Mouse (Mus musculus) forebrain, embryonic 14.5 days (tissue): ENCODE results near the gene Aebp1. TPM values are rescaled to one million over a fixed set of nuclear protein-coding genes. Genes with fewer than 3 reads are reported as not detected.

Experiments used
- ATAC-seq: fragments of 200-750 bp; cut with Nextera tagmentation; 2 replicates; pipeline ENCODE4 v1.8.0; 2017; ENCODE audit warnings: mild to moderate bottlenecking, moderate library complexity
- DNase-seq: peaks from one replicate; pipeline ENCODE4 v3.0.0-alpha.2; 2015; ENCODE audit warnings: low spot score
- H3K27ac ChIP-seq: fragments of 300-500 bp; sonication (generic); 2 replicates; pipeline ENCODE4 v1.5.1; 2014; ENCODE audit warnings: low read depth, mild to moderate bottlenecking, control low read depth, low read length, moderate library complexity
- H3K27me3 ChIP-seq: fragments of 300-500 bp; sonication (generic); replicated peaks from 2 replicates; pipeline ENCODE4 v1.6.1; 2014; ENCODE audit warnings: low read length, control low read depth, mixed read lengths; ENCODE audit not compliant: control insufficient read depth, insufficient read depth
- H3K36me3 ChIP-seq: fragments of 300-500 bp; sonication (generic); 2 replicates; pipeline ENCODE4 v1.6.1; 2014; ENCODE audit warnings: low read length, control low read depth; ENCODE audit not compliant: control insufficient read depth, insufficient read depth
- H3K4me1 ChIP-seq: fragments of 300-500 bp; sonication (generic); 2 replicates; pipeline ENCODE4 v1.6.1; 2014; ENCODE audit warnings: antibody characterized with exemption, low read length, control low read depth; ENCODE audit not compliant: control insufficient read depth, insufficient read depth
- H3K4me2 ChIP-seq: fragments of 300-500 bp; sonication (generic); 2 replicates; pipeline ENCODE4 v1.6.1; 2014; ENCODE audit warnings: mild to moderate bottlenecking, control low read depth, low read length
- H3K4me3 ChIP-seq: fragments of 300-500 bp; sonication (generic); 2 replicates; pipeline ENCODE4 v1.5.1; 2014; ENCODE audit warnings: low read depth, low read length, control low read depth
- H3K9ac ChIP-seq: fragments of 300-500 bp; sonication (generic); 2 replicates; pipeline ENCODE4 v1.6.1; 2014; ENCODE audit warnings: mild to moderate bottlenecking, low read length, control low read depth, moderate library complexity
- H3K9me3 ChIP-seq: fragments of 300-500 bp; sonication (generic); replicated peaks from 2 replicates; pipeline ENCODE4 v1.6.1; 2016; ENCODE audit warnings: low read length, control low read depth, mixed read lengths; ENCODE audit not compliant: control insufficient read depth
- WGBS: fragments of 180-500 bp; shearing (Covaris S2); extraction: QIAGEN DNeasy Blood & Tissue Kit; methylation state at CpG from one replicate; pipeline ENCODE4 v1.1.7; 2014; 5-methylcytosine and 5-hydroxymethylcytosine counted together
- polyA plus RNA-seq: library from polyadenylated mRNA; unstranded; fragments of >200 nt; fragmentation: Nextera tagmentation; extraction: Ambion mirVana; gene quantifications from 2 replicates; pipeline ENCODE4 v1.2.1, GENCODE M21; 2014

Aebp1 gene
- polyA plus RNA-seq, 1 experiment from 2014 or later: 6.8 TPM

GRCm38 (mm10) chr11:5904871-5905270, 43.1 kb downstream of the Aebp1 start:
- Histone ChIP-seq H3K27me3 (no peaks in the 10 kb centered on the region), H3K4me2 (no peak overlapping the region), H3K4me3 (no peak overlapping the region), H3K4me1 (peaks cover 10% of the 10 kb centered on the region), H3K36me3 (no peaks in the 10 kb centered on the region), H3K9ac (no peak overlapping the region), H3K9me3 (no peaks in the 10 kb centered on the region), H3K27ac (no peak overlapping the region)
- 95% methylated on average over 6 of the region's 6 CpGs for WGBS
- DNase-seq (no peak), ATAC-seq (no peak)

GRCm38 (mm10) chr11:5905778-5906518, 44.2 kb downstream of the Aebp1 start:
- Histone ChIP-seq H3K27me3 (no peaks in the 10 kb centered on the region), H3K27ac (no peak overlapping the region), H3K36me3 (no peaks in the 10 kb centered on the region), H3K4me3 (no peak overlapping the region), H3K4me2 (no peak overlapping the region), H3K9me3 (no peaks in the 10 kb centered on the region), H3K4me1 (peaks cover 10% of the 10 kb centered on the region), H3K9ac (no peak overlapping the region)
- ATAC-seq: no peak
- WGBS: 88% methylated on average over 10 of the region's 10 CpGs
- DNase-seq: no peak

- H3K27ac ChIP-seq: no peak overlapping the region
- DNase-seq: no peak
- no peak overlapping the region for H3K4me3 ChIP-seq
- no peak overlapping the region for H3K9ac ChIP-seq
- H3K4me1 ChIP-seq: peaks cover 6% of the 10 kb centered on the region
- ATAC-seq: no peak
- no peaks in the 10 kb centered on the region for H3K27me3 ChIP-seq
- H3K4me2 ChIP-seq: no peak overlapping the region
- no peaks in the 10 kb centered on the region for H3K9me3 ChIP-seq
- WGBS: 32% methylated on average over 5 of the region's 5 CpGs
- H3K36me3 ChIP-seq: no peaks in the 10 kb centered on the region
Observed at GRCm38 (mm10) chr11:5907096-5907495, 45.3 kb downstream of the Aebp1 start.

- no peaks in the 10 kb centered on the region for H3K27me3 ChIP-seq
- no peak overlapping the region for H3K4me2 ChIP-seq
- DNase-seq: no peak
- no peaks in the 10 kb centered on the region for H3K9me3 ChIP-seq
- H3K4me3 ChIP-seq: no peak overlapping the region
- H3K27ac ChIP-seq: no peak overlapping the region
- H3K9ac ChIP-seq: no peak overlapping the region
- WGBS: 91% methylated on average over 4 of the region's 4 CpGs
- H3K4me1 ChIP-seq: no peaks in the 10 kb centered on the region
- H3K36me3 ChIP-seq: no peaks in the 10 kb centered on the region
- no peak for ATAC-seq
Observed at GRCm38 (mm10) chr11:5908642-5909041, 46.9 kb downstream of the Aebp1 start.

GRCm38 (mm10) chr11:5912635-5913034, 50.9 kb downstream of the Aebp1 start:
- Histone ChIP-seq H3K27me3 (no peaks in the 10 kb centered on the region), H3K27ac (no peak overlapping the region), H3K36me3 (no peaks in the 10 kb centered on the region), H3K4me3 (no peak overlapping the region), H3K9me3 (no peaks in the 10 kb centered on the region), H3K4me2 (no peak overlapping the region), H3K4me1 (no peaks in the 10 kb centered on the region), H3K9ac (no peak overlapping the region)
- WGBS: 19% methylated on average over 5 of the region's 5 CpGs
- DNase-seq (peak; percentile 49), ATAC-seq (no peak)

- Histone ChIP-seq H3K9ac (no peak overlapping the region), H3K36me3 (no peaks in the 10 kb centered on the region), H3K4me1 (no peaks in the 10 kb centered on the region), H3K4me3 (no peak overlapping the region), H3K9me3 (no peaks in the 10 kb centered on the region), H3K27ac (no peak overlapping the region), H3K27me3 (no peaks in the 10 kb centered on the region), H3K4me2 (no peak overlapping the region)
- 67% methylated on average over 8 of the region's 8 CpGs for WGBS
- no peak for DNase-seq
- ATAC-seq: no peak
Observed at GRCm38 (mm10) chr11:5913256-5913655, 51.5 kb downstream of the Aebp1 start.

- DNase-seq (no peak), ATAC-seq (no peak)
- WGBS: 77% methylated on average over 4 of the region's 4 CpGs
- Histone ChIP-seq H3K4me2 (no peak overlapping the region), H3K4me1 (no peaks in the 10 kb centered on the region), H3K27ac (no peak overlapping the region), H3K9ac (no peak overlapping the region), H3K4me3 (no peak overlapping the region), H3K9me3 (no peaks in the 10 kb centered on the region), H3K27me3 (no peaks in the 10 kb centered on the region), H3K36me3 (no peaks in the 10 kb centered on the region)
Observed at GRCm38 (mm10) chr11:5913936-5914335, 52.2 kb downstream of the Aebp1 start.

GRCm38 (mm10) chr11:5914940-5915339, 53.2 kb downstream of the Aebp1 start:
- no peak for DNase-seq
- H3K4me3 ChIP-seq: no peak overlapping the region
- H3K9ac ChIP-seq: no peak overlapping the region
- WGBS: 58% methylated on average over 5 of the region's 5 CpGs
- no peak for ATAC-seq
- H3K4me1 ChIP-seq: no peaks in the 10 kb centered on the region
- H3K27ac ChIP-seq: no peak overlapping the region
- H3K36me3 ChIP-seq: no peaks in the 10 kb centered on the region
- no peak overlapping the region for H3K4me2 ChIP-seq
- H3K9me3 ChIP-seq: no peaks in the 10 kb centered on the region
- no peaks in the 10 kb centered on the region for H3K27me3 ChIP-seq

- Histone ChIP-seq H3K36me3 (no peaks in the 10 kb centered on the region), H3K4me1 (no peaks in the 10 kb centered on the region), H3K9me3 (no peaks in the 10 kb centered on the region), H3K27me3 (no peaks in the 10 kb centered on the region), H3K27ac (no peak overlapping the region), H3K4me2 (no peak overlapping the region), H3K4me3 (no peak overlapping the region), H3K9ac (no peak overlapping the region)
- WGBS: 81% methylated on average over 5 of the region's 5 CpGs
- no peak for DNase-seq
- no peak for ATAC-seq
Observed at GRCm38 (mm10) chr11:5915429-5916177, 53.9 kb downstream of the Aebp1 start.
